Mouse (Mus musculus) thymus, postnatal 36 days (tissue): ENCODE results near the gene Zfp989.
"Not testable (repeated sequence)": the region's sequence is repeated elsewhere in the genome, so short reads cannot be mapped to it uniquely, and the experiment has no call there.

ENCODE experiments used
- DNase-seq, 2 experiments: peaks; one replicate each; pipeline ENCODE4 v3.0.0; 2022; ENCODE audit warnings: mixed read lengths in 2 of 2

Zfp989 gene

GRCm38 (mm10) chr4:146971757-146972156 is at the start of gene Zfp989:
Zfp989 (plus strand) TSS chr4:146971976.
- not testable (repeated sequence) for DNase-seq

- no peak for DNase-seq
Measured at GRCm38 (mm10) chr4:146932311-146933082, 39.3 kb upstream of the Zfp989 start.

GRCm38 (mm10) chr4:146941691-146942090 is 30.1 kb upstream of the Zfp989 start:
- DNase-seq: not testable (repeated sequence)

GRCm38 (mm10) chr4:146976581-146976980 is 4.8 kb downstream of the Zfp989 start:
- not testable (repeated sequence) for DNase-seq

DNA sequence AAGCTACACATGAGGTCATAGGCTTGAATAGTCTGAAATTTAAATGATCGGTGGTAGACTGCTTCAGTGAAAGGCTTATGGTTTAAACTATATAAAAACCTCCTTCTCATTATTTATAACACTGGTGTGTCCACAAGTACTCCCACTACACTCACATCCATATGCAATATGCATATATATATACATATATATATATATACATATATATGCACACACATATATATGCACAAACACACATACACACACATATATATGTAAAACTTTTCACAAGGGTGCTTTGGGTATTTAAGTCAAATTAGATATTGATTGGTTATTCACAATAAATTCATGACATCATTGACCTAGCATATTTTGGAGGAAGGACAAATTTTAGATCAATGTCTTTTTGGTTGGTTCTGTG is 46.6 kb downstream of the Zfp989 start:
- not testable (repeated sequence) for DNase-seq

- not testable (repeated sequence) for DNase-seq
Measured at GRCm38 (mm10) chr4:147021550-147021949, 49.8 kb downstream of the Zfp989 start, which contains the start of gene Rex2. Rex2 (plus strand) TSS chr4:147021850.

- DNase-seq: not testable (repeated sequence)
Measured at GRCm38 (mm10) chr4:147026374-147026773, 54.6 kb downstream of the Zfp989 start.

GRCm38 (mm10) chr4:147031308-147032036 is 59.7 kb downstream of the Zfp989 start:
- DNase-seq: not testable (repeated sequence)
